Mouse (Mus musculus) heart, postnatal 0 days (tissue): ENCODE data around the gene Eef1akmt2. TPM values are rescaled to one million over a fixed set of nuclear protein-coding genes. Genes with fewer than 3 reads are reported as not detected.

ENCODE experiments used
- ATAC-seq: fragments of 200-750 bp; cut with Nextera tagmentation; 2 replicates; pipeline ENCODE4 v1.8.0; 2017; ENCODE audit warnings: low read depth, moderate number of reproducible peaks, moderate library complexity; ENCODE audit not compliant: insufficient read depth
- DNase-seq: peaks from one replicate; pipeline ENCODE4 v3.0.0-alpha.2; 2016; ENCODE audit warnings: low spot score
- H3K27ac ChIP-seq: fragments of 300-500 bp; sonication (generic); 2 replicates; pipeline ENCODE4 v1.5.1; 2014; ENCODE audit warnings: low read depth, mild to moderate bottlenecking
- H3K27me3 ChIP-seq: fragments of 300-500 bp; sonication (generic); 2 replicates; pipeline ENCODE4 v1.6.1; 2014; ENCODE audit warnings: low read length, mixed read lengths; ENCODE audit not compliant: control insufficient read depth, insufficient read depth
- H3K36me3 ChIP-seq: fragments of 300-500 bp; sonication (generic); replicated peaks from 2 replicates; pipeline ENCODE4 v1.6.1; 2014; ENCODE audit warnings: low read length, mixed read lengths; ENCODE audit not compliant: control insufficient read depth, insufficient read depth
- H3K4me1 ChIP-seq: fragments of 300-500 bp; sonication (generic); 2 replicates; pipeline ENCODE4 v1.6.1; 2014; ENCODE audit warnings: antibody characterized with exemption; ENCODE audit not compliant: control insufficient read depth, insufficient read depth
- H3K4me2 ChIP-seq: fragments of 300-500 bp; sonication (generic); 2 replicates; pipeline ENCODE4 v1.6.1; 2014; ENCODE audit warnings: low read depth, mild to moderate bottlenecking, low read length, moderate library complexity
- H3K4me3 ChIP-seq: fragments of 300-500 bp; sonication (generic); 2 replicates; pipeline ENCODE4 v1.5.1; 2014; ENCODE audit warnings: low read depth, low read length
- H3K9ac ChIP-seq: fragments of 300-500 bp; sonication (generic); replicated peaks from 2 replicates; pipeline ENCODE4 v1.6.1; 2014; ENCODE audit warnings: low read depth, low read length, mixed read lengths
- H3K9me3 ChIP-seq: fragments of 300-500 bp; sonication (generic); replicated peaks from 2 replicates; pipeline ENCODE4 v1.6.1; 2016; ENCODE audit warnings: low read length; ENCODE audit not compliant: control insufficient read depth
- CTCF ChIP-seq: IDR thresholded peaks from 2 replicates; pipeline ENCODE4 v1.5.1; 2016; ENCODE audit warnings: antibody characterized with exemption, control low read depth, low read depth
- EP300 ChIP-seq: IDR thresholded peaks from 2 replicates; pipeline ENCODE4 v1.6.1; 2016; ENCODE audit warnings: antibody characterized with exemption, low read depth
- WGBS: fragments of 180-500 bp; shearing (Covaris S2); extraction: QIAGEN DNeasy Blood & Tissue Kit; methylation state at CpG from one replicate; pipeline ENCODE4 v1.1.7; 2014; 5-methylcytosine and 5-hydroxymethylcytosine counted together
- polyA plus RNA-seq: library from polyadenylated mRNA; unstranded; fragments of >200 nt; fragmentation: Nextera tagmentation; extraction: Ambion mirVana; gene quantifications from 2 replicates; pipeline ENCODE4 v1.2.1, GENCODE M21; 2015
- total RNA-seq: library from RNA; depleted of rRNA; stranded (reverse); fragments of >200 nt; gene quantifications from 2 replicates; pipeline ENCODE4 v1.2.3, GENCODE M21; 2014; ENCODE audit warnings: low replicate concordance

Gene Eef1akmt2
- total and polyA plus RNA-seq, 2 experiments from 2014 or later: 21.1 to 29.2 TPM

DNA sequence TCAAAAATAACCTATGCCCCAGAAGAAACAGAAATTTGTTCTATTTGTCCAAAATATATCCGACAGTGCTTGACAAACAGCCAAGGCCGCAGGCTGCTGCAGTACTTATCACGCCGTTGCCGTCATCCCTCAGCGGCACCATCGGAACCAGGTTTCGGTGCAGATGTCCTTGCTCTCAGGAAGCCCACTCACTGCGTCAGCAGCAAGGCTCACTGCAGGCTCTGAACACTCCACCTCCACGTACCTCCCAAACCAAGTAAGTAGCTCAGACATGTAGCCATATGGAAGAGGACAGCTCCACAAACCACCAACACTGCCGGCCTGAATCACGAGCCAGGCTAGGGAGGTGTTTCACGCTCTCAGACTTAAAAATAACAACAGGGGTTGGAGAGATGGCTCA lies 63.6 kb downstream of the Eef1akmt2 start:
- no peak for DNase-seq
- Histone ChIP-seq H3K27me3 (no peaks in the 10 kb centered on the region), H3K27ac (no peak overlapping the region), H3K9me3 (no peaks in the 10 kb centered on the region), H3K9ac (no peak overlapping the region), H3K4me3 (no peak overlapping the region), H3K4me2 (no peak overlapping the region), H3K36me3 (no peaks in the 10 kb centered on the region), H3K4me1 (peaks cover 53% of the 10 kb centered on the region)
- no peak for ATAC-seq
- TF ChIP-seq EP300 (no peak), CTCF (no peak)
- 81% methylated on average over 13 of the region's 13 CpGs for WGBS

DNA sequence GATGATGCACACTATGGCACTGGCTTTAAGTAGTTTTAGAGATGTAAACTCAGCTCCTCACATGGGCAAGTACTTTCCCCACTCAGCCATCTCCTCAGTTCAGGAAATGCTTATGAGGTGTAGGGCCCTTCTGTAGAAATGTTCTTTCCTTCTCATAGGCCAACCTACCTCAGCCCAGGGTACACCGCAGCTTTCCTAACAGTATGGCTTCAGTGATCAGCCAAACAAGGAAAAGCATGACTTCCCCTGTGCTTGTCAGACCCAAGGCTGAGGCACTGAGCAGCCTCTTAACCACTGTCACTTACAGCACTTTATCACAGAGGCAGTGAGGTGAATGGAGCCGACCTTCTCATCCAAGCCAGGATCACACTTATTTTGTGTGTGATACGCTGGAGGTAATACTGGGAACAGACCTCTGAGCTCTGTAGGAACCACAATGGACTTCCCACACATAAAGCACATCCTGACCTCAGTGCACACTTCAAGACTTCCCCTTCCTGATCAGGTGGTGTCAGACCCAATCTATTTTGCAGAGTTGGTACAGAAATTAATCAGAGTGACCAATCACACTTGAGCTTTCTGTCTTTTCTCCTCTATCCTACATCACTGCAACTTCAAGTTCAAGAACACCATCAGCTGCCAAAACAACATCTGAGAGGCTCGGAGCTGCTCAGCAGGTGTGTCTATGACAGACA lies 64.8 kb downstream of the Eef1akmt2 start:
- DNase-seq (no peak), ATAC-seq (no peak)
- TF ChIP-seq EP300 (no peak), CTCF (no peak)
- peak overlapping the region; percentile 83 for H3K27ac ChIP-seq
- WGBS: 67% methylated on average over 4 of the region's 4 CpGs
- H3K36me3 ChIP-seq: no peaks in the 10 kb centered on the region
- no peak overlapping the region for H3K4me3 ChIP-seq
- no peak overlapping the region for H3K4me2 ChIP-seq
- no peaks in the 10 kb centered on the region for H3K27me3 ChIP-seq
- H3K9ac ChIP-seq: no peak overlapping the region
- peaks cover 46% of the 10 kb centered on the region for H3K4me1 ChIP-seq
- H3K9me3 ChIP-seq: no peaks in the 10 kb centered on the region

DNA sequence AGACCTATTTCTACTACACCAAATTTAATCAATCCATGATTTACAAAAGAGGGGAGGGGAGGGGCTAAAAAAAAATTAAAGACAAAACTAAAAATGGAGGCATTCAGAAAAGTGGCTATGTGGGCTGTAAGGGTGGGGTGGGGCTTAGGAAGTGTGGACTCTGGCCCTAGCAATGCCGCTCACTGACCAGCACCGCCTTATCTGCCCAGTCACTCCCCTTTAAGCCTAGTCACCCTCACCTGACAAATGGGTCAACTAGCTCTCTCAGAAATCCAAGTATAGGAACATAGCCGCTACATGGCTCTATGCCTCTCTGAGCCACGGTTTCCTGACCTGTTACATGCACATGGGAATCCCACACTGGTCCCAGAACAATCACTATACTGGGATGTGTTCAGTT lies 65.5 kb downstream of the Eef1akmt2 start:
- H3K27me3 ChIP-seq: no peaks in the 10 kb centered on the region
- no peak overlapping the region for H3K9ac ChIP-seq
- no peaks in the 10 kb centered on the region for H3K36me3 ChIP-seq
- H3K4me3 ChIP-seq: no peak overlapping the region
- no peak for ATAC-seq
- 79% methylated on average over 4 of the region's 4 CpGs for WGBS
- peak overlapping the region; percentile 83 for H3K27ac ChIP-seq
- no peak overlapping the region for H3K4me2 ChIP-seq
- TF ChIP-seq EP300 (no peak), CTCF (no peak)
- H3K9me3 ChIP-seq: no peaks in the 10 kb centered on the region
- no peak for DNase-seq
- peaks cover 47% of the 10 kb centered on the region for H3K4me1 ChIP-seq

DNA sequence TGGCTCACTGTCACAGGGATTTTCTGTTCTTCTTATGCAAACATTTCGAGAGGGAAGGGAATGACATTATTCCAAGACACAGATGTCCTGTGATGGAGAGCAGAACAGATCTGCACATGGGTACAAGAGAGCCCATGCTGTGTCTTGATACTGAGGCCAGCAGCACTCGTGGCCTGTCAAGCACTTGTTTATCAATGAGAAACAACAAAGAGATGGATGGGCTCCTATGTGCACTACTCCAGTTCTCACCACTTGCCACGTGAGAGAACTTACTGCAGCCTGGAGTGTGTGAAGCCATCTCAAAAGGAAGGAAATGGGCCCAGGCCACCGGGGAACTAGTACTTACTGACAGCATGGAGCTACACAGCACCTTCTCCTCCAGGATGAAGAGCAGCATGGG lies 66.0 kb downstream of the Eef1akmt2 start:
- 26% methylated on average over 4 of the region's 4 CpGs for WGBS
- H3K9me3 ChIP-seq: no peaks in the 10 kb centered on the region

DNA sequence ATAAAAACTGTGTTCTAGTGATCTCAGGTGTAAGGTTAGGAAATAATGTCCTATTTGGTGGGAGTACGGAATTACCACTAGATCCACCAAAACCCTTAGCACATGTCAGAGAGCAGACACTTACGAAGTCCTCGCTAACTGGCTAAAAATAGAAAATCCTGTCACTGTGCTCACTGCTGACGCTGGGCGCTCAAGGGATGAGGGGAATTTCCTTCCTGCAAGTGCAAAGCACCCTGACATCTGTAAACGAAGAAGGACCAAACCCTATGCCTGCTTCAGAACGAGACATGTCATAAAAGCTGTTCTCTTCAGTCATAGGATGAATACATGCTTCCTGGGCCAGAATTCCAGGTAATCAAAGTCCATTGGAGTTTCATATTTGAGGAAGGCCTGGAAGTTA lies 66.5 kb downstream of the Eef1akmt2 start:
- DNase-seq: peak; percentile 91

More for the DNA sequence above, 66.0 kb downstream of the Eef1akmt2 start:
- Histone ChIP-seq H3K4me2 (no peak overlapping the region), H3K4me1 (peaks cover 52% of the 10 kb centered on the region), H3K4me3 (no peak overlapping the region), H3K9ac (no peak overlapping the region), H3K36me3 (no peaks in the 10 kb centered on the region), H3K27ac (peak overlapping the region; percentile 83), H3K27me3 (no peaks in the 10 kb centered on the region)
- DNase-seq (no peak), ATAC-seq (peak; percentile 10; the same call in 1 of the 2 replicates)
- no peak for TF ChIP-seq CTCF
- TF ChIP-seq EP300: no peak

DNA sequence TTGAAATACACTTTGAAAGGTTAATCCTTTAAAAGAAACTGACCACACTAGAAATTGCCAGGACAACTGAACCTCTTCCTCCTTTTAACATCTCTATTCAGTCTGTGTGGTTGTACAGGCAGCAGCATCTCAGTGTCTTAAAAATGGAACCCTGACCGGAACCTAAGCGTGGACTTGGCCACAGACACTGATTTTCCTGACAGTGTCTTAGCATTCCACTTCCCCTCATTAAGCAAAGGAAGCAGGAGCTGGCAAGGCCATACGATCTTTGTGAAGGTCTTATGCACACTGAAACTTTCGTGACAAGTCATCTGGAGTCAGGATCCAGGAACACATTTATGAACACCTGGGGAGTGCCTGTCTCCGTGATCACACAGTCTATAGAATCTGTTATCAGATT lies 68.4 kb downstream of the Eef1akmt2 start:
- ATAC-seq: no peak
- no peak for DNase-seq
- Histone ChIP-seq H3K27ac (peak overlapping the region; percentile 3; the same call in 1 of the 2 replicates), H3K36me3 (no peaks in the 10 kb centered on the region), H3K9ac (no peak overlapping the region), H3K9me3 (no peaks in the 10 kb centered on the region), H3K4me2 (no peak overlapping the region), H3K27me3 (no peaks in the 10 kb centered on the region), H3K4me3 (no peak overlapping the region), H3K4me1 (peaks cover 61% of the 10 kb centered on the region)
- TF ChIP-seq CTCF (no peak), EP300 (no peak)
- 58% methylated on average over 5 of the region's 5 CpGs for WGBS

More for the DNA sequence above, 66.5 kb downstream of the Eef1akmt2 start:
- no peak overlapping the region for H3K9ac ChIP-seq
- peak; percentile 42; the same call in 1 of the 2 replicates for TF ChIP-seq EP300
- TF ChIP-seq CTCF: no peak
- H3K4me3 ChIP-seq: no peak overlapping the region
- H3K9me3 ChIP-seq: no peaks in the 10 kb centered on the region
- ATAC-seq: peak; percentile 66; the same call in 1 of the 2 replicates
- H3K27ac ChIP-seq: peak overlapping the region; percentile 83
- no peaks in the 10 kb centered on the region for H3K36me3 ChIP-seq
- H3K4me1 ChIP-seq: peaks cover 57% of the 10 kb centered on the region
- no peak overlapping the region for H3K4me2 ChIP-seq
- WGBS: 11% methylated on average over 7 of the region's 7 CpGs
- no peaks in the 10 kb centered on the region for H3K27me3 ChIP-seq
